Mouse (Mus musculus): ENCODE measurements at regions not wholly inside any gene's neighbourhood (a gene's known extent, or its start where the extent isn't known, plus 50 kb on each side); places are given as distances from the start of the nearest gene placed in this dataset.

DNA sequence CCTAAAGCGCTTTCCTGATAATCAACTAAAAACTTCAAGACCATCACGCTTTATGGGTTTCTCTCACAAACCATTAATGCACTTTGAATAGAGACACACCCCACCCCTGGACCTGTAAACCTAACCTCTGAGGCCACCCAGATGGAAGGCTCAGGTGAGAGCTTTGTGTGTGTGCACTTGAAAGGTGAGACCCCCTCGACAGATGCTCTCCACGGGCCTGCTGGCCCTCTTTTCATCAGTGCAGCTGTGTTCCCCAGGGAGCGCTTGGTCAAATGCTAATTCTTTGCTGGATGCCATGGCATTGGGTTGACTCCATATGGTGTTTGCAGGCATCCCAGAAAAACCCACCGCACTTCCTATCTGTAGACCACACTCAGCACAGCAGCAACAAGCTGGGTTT lies 792.8 kb upstream of the Car8 start:
- Histone ChIP-seq H3K4me1 (ENCODE audit: control insufficient read depth, insufficient read depth, low read length) (peaks cover 3% of the 10 kb centered on the region), H3K36me3 (ENCODE audit: control insufficient read depth, insufficient read depth, low read length) (no peaks in the 10 kb centered on the region), H3K27ac (ENCODE audit: control insufficient read depth, insufficient read depth, low read depth, low read length) (no peak overlapping the region), H3K27me3 (ENCODE audit: control insufficient read depth, insufficient read depth, low read length) (no peaks in the 10 kb centered on the region), H3K4me3 (ENCODE audit: control insufficient read depth, low read depth, low read length) (no peak overlapping the region)
- TF ChIP-seq POLR2A (IDR thresholded peaks at IDR 0.05; ENCODE audit: control insufficient read depth, low read depth, low read length): no peak
- no peak for TF ChIP-seq CTCF (IDR thresholded peaks at IDR 0.05; ENCODE audit: control insufficient read depth, insufficient read depth, insufficient replicate concordance, low read depth, low read length)

DNA sequence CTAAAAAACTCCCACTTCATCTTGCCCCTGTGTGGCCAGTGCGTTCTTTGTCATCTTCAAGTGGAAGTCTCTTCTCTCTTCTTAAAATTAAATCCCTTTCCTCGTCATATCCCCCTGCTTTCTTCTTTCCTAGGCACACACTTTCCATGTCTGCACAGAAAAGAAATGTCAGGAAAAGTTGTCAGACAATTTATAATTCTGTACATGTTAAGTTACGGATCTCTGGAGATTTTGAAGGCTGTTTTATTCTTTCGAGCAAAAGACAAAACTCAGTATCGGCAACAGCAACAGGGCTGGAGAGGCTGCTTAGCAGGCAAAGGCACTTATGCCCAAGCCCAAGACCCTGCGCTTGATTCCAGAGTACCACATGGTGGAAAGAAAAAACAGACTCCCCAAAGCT lies 790.1 kb upstream of the Car8 start:
- Histone ChIP-seq H3K27ac (ENCODE audit: control insufficient read depth, insufficient read depth, low read depth, low read length) (no peak overlapping the region), H3K36me3 (ENCODE audit: control insufficient read depth, insufficient read depth, low read length) (no peaks in the 10 kb centered on the region), H3K27me3 (ENCODE audit: control insufficient read depth, insufficient read depth, low read length) (no peaks in the 10 kb centered on the region), H3K4me1 (ENCODE audit: control insufficient read depth, insufficient read depth, low read length) (peaks cover 3% of the 10 kb centered on the region), H3K4me3 (ENCODE audit: control insufficient read depth, low read depth, low read length) (no peak overlapping the region)
- TF ChIP-seq POLR2A (IDR thresholded peaks at IDR 0.05; ENCODE audit: control insufficient read depth, low read depth, low read length) (no peak), CTCF (IDR thresholded peaks at IDR 0.05; ENCODE audit: control insufficient read depth, insufficient read depth, insufficient replicate concordance, low read depth, low read length) (no peak)

DNA sequence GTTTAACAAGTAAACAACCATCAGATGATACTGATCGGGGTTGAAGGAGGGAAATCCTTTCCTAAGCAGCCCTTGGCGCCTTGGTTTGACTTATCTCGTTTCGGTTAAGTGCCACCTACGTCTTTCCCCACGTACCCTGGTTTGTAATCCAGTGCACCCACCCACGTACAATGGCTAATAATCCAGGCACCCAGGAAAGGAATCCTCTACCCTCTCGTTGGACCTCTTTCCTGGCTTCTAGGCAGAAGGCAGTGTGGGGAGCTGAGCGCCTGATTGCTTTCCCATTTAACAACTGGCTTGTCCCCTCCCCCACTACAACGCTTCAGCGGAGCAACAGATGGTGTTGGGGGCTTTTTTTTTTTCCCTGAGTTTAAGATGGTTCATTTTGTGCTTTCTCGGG lies 789.6 kb upstream of the Car8 start:
- no peak for TF ChIP-seq CTCF (IDR thresholded peaks at IDR 0.05; ENCODE audit: control insufficient read depth, insufficient read depth, insufficient replicate concordance, low read depth, low read length)
- no peak for TF ChIP-seq POLR2A (IDR thresholded peaks at IDR 0.05; ENCODE audit: control insufficient read depth, low read depth, low read length)

DNA sequence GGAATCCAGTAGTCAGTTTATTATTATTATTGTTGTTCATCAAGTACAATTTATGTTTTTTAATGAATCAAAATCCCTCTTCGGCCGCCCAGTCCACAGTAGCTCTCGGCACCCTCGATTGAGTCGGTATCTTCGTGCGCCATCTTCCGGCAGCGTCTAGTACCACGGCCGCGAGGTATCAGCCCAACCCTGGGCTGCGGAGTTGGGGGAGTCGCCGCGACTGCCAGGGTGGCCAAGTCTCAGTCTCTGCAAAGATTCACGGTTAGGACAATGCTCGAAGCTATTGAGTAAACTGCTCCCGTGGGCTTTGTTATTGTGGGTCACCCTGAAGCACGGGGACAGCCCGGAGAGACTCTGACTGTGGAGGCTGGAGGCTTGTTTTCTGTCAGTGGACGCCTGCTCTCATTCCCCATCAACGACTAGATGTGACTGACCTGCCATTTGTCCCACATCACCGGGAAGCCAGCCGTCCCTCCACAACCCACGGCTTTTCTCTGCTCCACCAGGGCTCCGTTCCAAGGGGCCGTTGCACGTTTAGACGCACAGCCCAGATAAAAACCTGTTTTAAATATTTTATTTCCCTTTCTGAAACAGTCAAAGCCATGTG lies 789.1 kb upstream of the Car8 start:
- Histone ChIP-seq H3K36me3 (ENCODE audit: control insufficient read depth, insufficient read depth, low read length) (no peaks in the 10 kb centered on the region), H3K27ac (ENCODE audit: control insufficient read depth, insufficient read depth, low read depth, low read length) (no peak overlapping the region), H3K4me3 (ENCODE audit: control insufficient read depth, low read depth, low read length) (peak overlapping the region; percentile 81), H3K27me3 (ENCODE audit: control insufficient read depth, insufficient read depth, low read length) (no peaks in the 10 kb centered on the region), H3K4me1 (ENCODE audit: control insufficient read depth, insufficient read depth, low read length) (peaks cover 3% of the 10 kb centered on the region)
- TF ChIP-seq CTCF (IDR thresholded peaks at IDR 0.05; ENCODE audit: control insufficient read depth, insufficient read depth, insufficient replicate concordance, low read depth, low read length) (peak; percentile 61; the same call in 1 of the 2 replicates), POLR2A (IDR thresholded peaks at IDR 0.05; ENCODE audit: control insufficient read depth, low read depth, low read length) (no peak)

More for the DNA sequence above, 789.6 kb upstream of the Car8 start:
- no peak overlapping the region for H3K4me3 ChIP-seq (ENCODE audit: control insufficient read depth, low read depth, low read length)
- peaks cover 3% of the 10 kb centered on the region for H3K4me1 ChIP-seq (ENCODE audit: control insufficient read depth, insufficient read depth, low read length)
- H3K27me3 ChIP-seq (ENCODE audit: control insufficient read depth, insufficient read depth, low read length): no peaks in the 10 kb centered on the region
- H3K36me3 ChIP-seq (ENCODE audit: control insufficient read depth, insufficient read depth, low read length): no peaks in the 10 kb centered on the region
- H3K27ac ChIP-seq (ENCODE audit: control insufficient read depth, insufficient read depth, low read depth, low read length): no peak overlapping the region

DNA sequence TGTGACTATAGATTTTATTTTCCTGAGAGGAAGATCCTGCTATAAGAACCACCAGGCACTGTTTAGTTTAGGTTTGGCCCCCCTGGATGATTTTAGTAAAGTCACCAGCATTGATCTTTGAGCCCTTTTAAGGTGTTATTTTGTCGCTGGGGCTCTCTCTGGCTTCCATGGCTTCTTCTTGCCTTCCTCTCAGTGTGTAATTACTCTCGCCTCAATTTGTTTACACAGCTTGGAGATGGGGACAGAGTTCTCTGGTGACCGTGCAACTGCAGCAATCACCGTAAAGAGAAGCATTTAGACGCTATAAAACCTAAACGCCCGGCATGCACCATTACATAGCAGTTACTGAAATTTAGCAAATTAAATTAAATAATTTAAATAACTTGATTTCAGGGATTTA lies 788.5 kb upstream of the Car8 start:
- Histone ChIP-seq H3K36me3 (ENCODE audit: control insufficient read depth, insufficient read depth, low read length) (no peaks in the 10 kb centered on the region), H3K4me3 (ENCODE audit: control insufficient read depth, low read depth, low read length) (no peak overlapping the region), H3K27me3 (ENCODE audit: control insufficient read depth, insufficient read depth, low read length) (no peaks in the 10 kb centered on the region), H3K4me1 (ENCODE audit: control insufficient read depth, insufficient read depth, low read length) (peaks cover 3% of the 10 kb centered on the region), H3K27ac (ENCODE audit: control insufficient read depth, insufficient read depth, low read depth, low read length) (no peak overlapping the region)
- no peak for TF ChIP-seq CTCF (IDR thresholded peaks at IDR 0.05; ENCODE audit: control insufficient read depth, insufficient read depth, insufficient replicate concordance, low read depth, low read length)
- TF ChIP-seq POLR2A (IDR thresholded peaks at IDR 0.05; ENCODE audit: control insufficient read depth, low read depth, low read length): no peak

DNA sequence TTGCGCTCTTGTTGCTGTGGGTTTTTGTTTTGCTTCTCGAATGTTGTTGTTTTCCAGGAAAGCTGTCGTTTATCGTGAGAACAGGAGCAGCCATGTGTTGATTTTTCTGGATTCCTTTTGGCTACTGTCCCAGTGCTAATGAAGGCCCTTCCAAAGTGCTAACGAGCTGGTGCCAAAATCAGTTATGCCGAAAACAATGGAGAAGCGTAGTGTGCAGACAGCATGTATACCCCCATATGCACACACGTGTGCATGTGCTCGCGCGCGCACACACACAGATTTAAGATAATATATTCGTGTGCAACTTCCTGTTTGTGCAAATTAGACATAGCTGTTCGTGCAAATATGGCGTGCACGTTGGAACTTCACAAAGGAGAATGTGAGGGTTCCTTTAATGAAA lies 788.0 kb upstream of the Car8 start:
- TF ChIP-seq POLR2A (IDR thresholded peaks at IDR 0.05; ENCODE audit: control insufficient read depth, low read depth, low read length) (no peak), CTCF (IDR thresholded peaks at IDR 0.05; ENCODE audit: control insufficient read depth, insufficient read depth, insufficient replicate concordance, low read depth, low read length) (no peak)
- H3K27me3 ChIP-seq (ENCODE audit: control insufficient read depth, insufficient read depth, low read length): no peaks in the 10 kb centered on the region
- peaks cover 3% of the 10 kb centered on the region for H3K4me1 ChIP-seq (ENCODE audit: control insufficient read depth, insufficient read depth, low read length)
- H3K4me3 ChIP-seq (ENCODE audit: control insufficient read depth, low read depth, low read length): no peak overlapping the region
- H3K27ac ChIP-seq (ENCODE audit: control insufficient read depth, insufficient read depth, low read depth, low read length): no peak overlapping the region
- no peaks in the 10 kb centered on the region for H3K36me3 ChIP-seq (ENCODE audit: control insufficient read depth, insufficient read depth, low read length)

DNA sequence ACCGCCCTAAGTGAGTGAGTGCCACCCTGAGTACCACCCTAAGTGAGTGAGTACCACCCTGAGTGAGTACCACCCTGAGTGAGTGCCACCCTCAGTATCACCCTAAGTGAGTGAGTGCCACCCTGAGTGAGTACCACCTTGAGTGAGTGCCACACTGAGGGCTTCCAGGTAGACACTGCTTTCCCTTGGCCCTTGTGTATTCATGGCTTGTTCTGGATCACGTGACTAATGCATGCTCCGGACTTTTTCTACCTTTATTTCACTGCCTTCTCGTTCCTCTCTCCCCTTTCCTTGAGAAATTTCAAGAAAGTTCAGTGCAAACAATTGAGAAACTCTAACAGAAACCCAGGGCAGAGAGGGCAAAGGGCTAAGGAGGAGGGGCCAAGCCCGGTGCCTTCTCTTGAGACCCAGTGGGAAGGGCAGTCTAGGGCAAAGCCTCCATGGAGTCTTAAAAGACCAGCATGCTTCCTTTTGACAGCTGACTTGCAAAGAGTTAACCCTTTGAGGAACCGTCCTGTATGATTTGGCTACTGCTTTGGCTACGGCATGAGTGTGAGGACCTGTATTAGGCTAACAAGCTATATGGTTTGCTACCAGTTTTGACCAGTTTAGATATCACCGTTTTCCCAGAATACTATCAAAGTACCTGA lies 787.1 kb upstream of the Car8 start:
- TF ChIP-seq POLR2A (IDR thresholded peaks at IDR 0.05; ENCODE audit: control insufficient read depth, low read depth, low read length) (no peak), CTCF (IDR thresholded peaks at IDR 0.05; ENCODE audit: control insufficient read depth, insufficient read depth, insufficient replicate concordance, low read depth, low read length) (no peak)
- H3K4me1 ChIP-seq (ENCODE audit: control insufficient read depth, insufficient read depth, low read length): peaks cover 3% of the 10 kb centered on the region
- H3K36me3 ChIP-seq (ENCODE audit: control insufficient read depth, insufficient read depth, low read length): no peaks in the 10 kb centered on the region
- no peak overlapping the region for H3K4me3 ChIP-seq (ENCODE audit: control insufficient read depth, low read depth, low read length)
- no peaks in the 10 kb centered on the region for H3K27me3 ChIP-seq (ENCODE audit: control insufficient read depth, insufficient read depth, low read length)
- H3K27ac ChIP-seq (ENCODE audit: control insufficient read depth, insufficient read depth, low read depth, low read length): no peak overlapping the region

All from testis, adult 2 months (tissue).